Comparison of ENCODE assay signal across 8 mouse cellular contexts in the genomic region with DNA sequence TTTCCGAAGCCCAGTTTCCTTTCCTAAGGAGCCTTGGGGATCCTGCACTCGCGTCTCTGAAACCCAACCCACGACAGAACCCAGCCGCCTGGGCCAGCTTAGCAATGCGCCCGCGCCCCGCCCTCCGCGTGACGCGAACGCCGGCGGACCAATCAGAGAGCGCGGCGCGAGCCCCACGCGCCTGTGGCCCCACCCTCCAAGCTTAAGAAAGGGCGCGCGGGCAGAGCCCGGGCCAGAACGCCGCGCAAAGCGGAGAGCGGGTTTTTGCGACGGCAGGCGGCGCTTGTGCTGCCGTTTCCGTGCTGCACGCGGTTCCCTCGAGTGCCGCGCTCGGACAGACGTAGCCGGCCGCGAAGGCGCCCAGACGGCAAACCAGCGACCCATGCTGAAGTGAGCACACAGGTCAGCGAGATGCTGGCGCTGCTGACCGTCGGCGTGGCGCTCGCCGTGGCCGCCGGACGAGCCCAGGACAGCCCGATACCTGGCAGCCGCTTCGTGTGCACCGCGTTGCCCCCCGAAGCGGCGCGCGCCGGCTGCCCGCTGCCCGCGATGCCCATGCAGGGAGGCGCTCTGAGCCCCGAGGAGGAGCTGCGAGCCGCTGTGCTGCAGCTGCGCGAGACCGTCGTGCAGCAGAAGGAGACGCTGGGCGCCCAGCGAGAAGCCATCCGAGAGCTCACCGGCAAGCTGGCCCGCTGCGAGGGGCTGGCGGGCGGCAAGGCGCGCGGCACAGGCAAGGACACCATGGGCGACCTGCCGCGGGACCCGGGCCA. TPM values are rescaled to one million over a fixed set of nuclear protein-coding genes. Genes with fewer than 3 reads are reported as not detected.
DNase-seq lines count a peak whose midpoint lies in the region; ATAC-seq lines count a peak whose summit lies in the region.

A gene (plus strand): TSS at position 250 of the 770 bp plus-strand sequence.

- 0 out of 2 replicates have a peak within 1 kb of the TSS, but pooled peaks have one; percentile 21 for H3K27ac ChIP-seq in forebrain, embryonic 14.5 days (ENCODE audit: low read depth, low read length)
- no peak within 1 kb of the TSS for H3K27ac ChIP-seq in heart, embryonic 15.5 days

- peak; percentile 96 for DNase-seq in forebrain, embryonic 14.5 days (ENCODE audit: low spot score)
- peak; percentile 85 for DNase-seq in kidney, postnatal 14 days
- peak; percentile 68 for DNase-seq in liver
- DNase-seq in neural tube, embryonic 10.5 days (ENCODE audit: extremely low spot score, low spot score), result peak; percentile 86
- peak; percentile 91 for DNase-seq in testis, postnatal 14 days (ENCODE audit: low spot score)

- no peak for ATAC-seq in megakaryocyte, adult 5-6 weeks (ENCODE audit: poor library complexity, severe bottlenecking)
- ATAC-seq in forebrain, embryonic 14.5 days, result peak; percentile 96
- ATAC-seq in heart, embryonic 15.5 days (replicated peaks; ENCODE audit: insufficient number of reproducible peaks, insufficient read depth, low FRiP score, low read depth), result peak; percentile 88

- H3K9me3 ChIP-seq in megakaryocyte, embryonic 14.5 days, result peaks cover 18% of the 10 kb centered on the region
- no peaks in the 10 kb centered on the region for H3K9me3 ChIP-seq in forebrain, embryonic 14.5 days (replicated peaks; ENCODE audit: control insufficient read depth, low read length)
- H3K9me3 ChIP-seq in heart, embryonic 15.5 days (replicated peaks), result no peaks in the 10 kb centered on the region

- WGBS in forebrain, embryonic 14.5 days, result under 1% methylated on average over 93 of the region's 99 CpGs
- 4% methylated on average over 99 of the region's 99 CpGs for WGBS in heart, embryonic 15.5 days

- H3K4me1 ChIP-seq in megakaryocyte, embryonic 14.5 days, result peaks cover 10% of the 10 kb centered on the region
- peaks cover 19% of the 10 kb centered on the region for H3K4me1 ChIP-seq in forebrain, embryonic 14.5 days (ENCODE audit: control insufficient read depth, insufficient read depth, low read length)
- H3K4me1 ChIP-seq in heart, embryonic 15.5 days (replicated peaks), result peaks cover 15% of the 10 kb centered on the region

- peak within 1 kb of the TSS; percentile 56 for H3K4me3 ChIP-seq in megakaryocyte, embryonic 14.5 days (replicated peaks)
- peak within 1 kb of the TSS; percentile 39 for H3K4me3 ChIP-seq in forebrain, embryonic 14.5 days (ENCODE audit: low read depth, low read length)
- H3K4me3 ChIP-seq in heart, embryonic 15.5 days, result peak within 1 kb of the TSS; percentile 42

- H3K36me3 ChIP-seq in megakaryocyte, embryonic 14.5 days (replicated peaks; ENCODE audit: low read length), result no peaks in the 10 kb centered on the region
- no peaks in the 10 kb centered on the region for H3K36me3 ChIP-seq in forebrain, embryonic 14.5 days (ENCODE audit: control insufficient read depth, insufficient read depth, low read length)
- H3K36me3 ChIP-seq in heart, embryonic 15.5 days, result no peaks in the 10 kb centered on the region

- H3K9ac ChIP-seq in forebrain, embryonic 14.5 days (ENCODE audit: low read length), result peak within 1 kb of the TSS; percentile 53
- no peak within 1 kb of the TSS for H3K9ac ChIP-seq in heart, embryonic 15.5 days

- peaks cover 53% of the 10 kb centered on the region for H3K27me3 ChIP-seq in megakaryocyte, embryonic 14.5 days (replicated peaks)
- peaks cover 17% of the 10 kb centered on the region for H3K27me3 ChIP-seq in forebrain, embryonic 14.5 days (replicated peaks; ENCODE audit: control insufficient read depth, insufficient read depth, low read length)
- H3K27me3 ChIP-seq in heart, embryonic 15.5 days, result peaks cover 84% of the 10 kb centered on the region

- H3K4me2 ChIP-seq in forebrain, embryonic 14.5 days (ENCODE audit: low read length), result peak within 1 kb of the TSS; percentile 63
- H3K4me2 ChIP-seq in heart, embryonic 15.5 days, result peak within 1 kb of the TSS; percentile 66

RNA-seq across cellular contexts. Expression of the gene that starts here (rescaled TPM):
- not detected in 2 replicates for polyA plus RNA-seq in megakaryocyte, embryonic 14.5 days (2012; ENCODE audit: insufficient read depth, low replicate concordance)
- not detected in 2 replicates for total RNA-seq in megakaryocyte, adult 5-6 weeks (2015)
- not detected in 2 replicates for total RNA-seq in megakaryocyte, adult 5-6 weeks (2017)
- polyA plus RNA-seq in forebrain, embryonic 14.5 days (2014; fragmentation: Nextera tagmentation; extraction: Ambion mirVana), result 3.0 TPM in 2 replicates
- polyA plus RNA-seq in heart, embryonic 15.5 days (2015; fragmentation: Nextera tagmentation; extraction: Ambion mirVana), result 0.06 and 0.18 TPM in 2 replicates

Comparison
In these comparisons a context has a peak if more than half of its experiments do, and no peak if none do; other contexts are left out.
1. Peak in ATAC-seq, H3K4me3 ChIP-seq and H3K4me2 ChIP-seq in heart, embryonic 15.5 days; RNA of the gene not detected or under 1 TPM.